Mouse (Mus musculus) spleen, postnatal 10 days (tissue): ENCODE results near the gene Ehd2.
"Not testable (repeated sequence)": the region's sequence is repeated elsewhere in the genome, so short reads cannot be mapped to it uniquely, and the experiment has no call there.

ENCODE experiments used
- DNase-seq, 2 experiments: peaks; one replicate each; pipeline ENCODE4 v3.0.0; 2021 to 2022; ENCODE audit warnings: low spot score in 2 of 2

Gene Ehd2

GRCm38 (mm10) chr7:15947653-15948260 is 19.6 kb downstream of the Ehd2 start:
- no peak for DNase-seq

- DNase-seq, result peak; percentile 89 to 92
Observed at GRCm38 (mm10) chr7:15945721-15946536, 21.4 kb downstream of the Ehd2 start, which contains the start of gene Nop53. Gene Nop53 (minus strand): TSS chr7:15946074.

- DNase-seq, result no peak
Observed at GRCm38 (mm10) chr7:15945211-15945610, 22.2 kb downstream of the Ehd2 start.

- no peak for DNase-seq
Observed at GRCm38 (mm10) chr7:15944311-15944710, 23.1 kb downstream of the Ehd2 start.

- DNase-seq, result no peak
Observed at GRCm38 (mm10) chr7:15938621-15939020, 28.7 kb downstream of the Ehd2 start.

GRCm38 (mm10) chr7:15937491-15937890 is 29.9 kb downstream of the Ehd2 start:
- DNase-seq, result no peak

- no peak for DNase-seq
Observed at GRCm38 (mm10) chr7:15933437-15934359, 33.7 kb downstream of the Ehd2 start.

GRCm38 (mm10) chr7:15931635-15932034 is 35.7 kb downstream of the Ehd2 start:
- DNase-seq, result no peak

GRCm38 (mm10) chr7:15930543-15930942 is 36.8 kb downstream of the Ehd2 start:
- no peak for DNase-seq

GRCm38 (mm10) chr7:15929910-15930309 is 37.5 kb downstream of the Ehd2 start:
- DNase-seq, result peak; percentile 52 to 84

- peak; percentile 90 to 93 for DNase-seq
Observed at GRCm38 (mm10) chr7:15922220-15922773, 45.1 kb downstream of the Ehd2 start, which contains the start of gene Selenow. Gene Selenow (minus strand): TSS chr7:15922402.

- peak; percentile 40 to 48 for DNase-seq
Observed at GRCm38 (mm10) chr7:15921796-15922195, 45.6 kb downstream of the Ehd2 start.

GRCm38 (mm10) chr7:15920645-15921190 is 46.6 kb downstream of the Ehd2 start:
- no peak for DNase-seq

GRCm38 (mm10) chr7:15919947-15920346 is 47.4 kb downstream of the Ehd2 start:
- no peak for DNase-seq

- no peak for DNase-seq
Observed at GRCm38 (mm10) chr7:15918371-15918770, 49.0 kb downstream of the Ehd2 start.

- no peak for DNase-seq
Observed at GRCm38 (mm10) chr7:15916996-15917395, 50.4 kb downstream of the Ehd2 start.

- DNase-seq, result no peak
Observed at GRCm38 (mm10) chr7:15916134-15916723, 51.1 kb downstream of the Ehd2 start.

- not testable (repeated sequence) for DNase-seq
Observed at GRCm38 (mm10) chr7:15915695-15916094, 51.7 kb downstream of the Ehd2 start.

GRCm38 (mm10) chr7:15914751-15915150 is 52.6 kb downstream of the Ehd2 start:
- DNase-seq, result no peak

GRCm38 (mm10) chr7:15914252-15914651 is 53.1 kb downstream of the Ehd2 start:
- DNase-seq, result peak; percentile 35 to 67

GRCm38 (mm10) chr7:15912183-15912582 is 55.2 kb downstream of the Ehd2 start:
- DNase-seq, result peak; percentile 44 to 81
